Mouse (Mus musculus): ENCODE measurements around the gene Gale. TPM values are rescaled to one million over a fixed set of nuclear protein-coding genes. Genes with fewer than 3 reads are reported as not detected.
A peak's percentile ranks its signal among the peaks of the same experiment; 100 is the strongest.

The Gale gene
- total and polyA plus RNA-seq, 3 experiments = 4.3 to 23.3 (median 10.9) TPM

DNA sequence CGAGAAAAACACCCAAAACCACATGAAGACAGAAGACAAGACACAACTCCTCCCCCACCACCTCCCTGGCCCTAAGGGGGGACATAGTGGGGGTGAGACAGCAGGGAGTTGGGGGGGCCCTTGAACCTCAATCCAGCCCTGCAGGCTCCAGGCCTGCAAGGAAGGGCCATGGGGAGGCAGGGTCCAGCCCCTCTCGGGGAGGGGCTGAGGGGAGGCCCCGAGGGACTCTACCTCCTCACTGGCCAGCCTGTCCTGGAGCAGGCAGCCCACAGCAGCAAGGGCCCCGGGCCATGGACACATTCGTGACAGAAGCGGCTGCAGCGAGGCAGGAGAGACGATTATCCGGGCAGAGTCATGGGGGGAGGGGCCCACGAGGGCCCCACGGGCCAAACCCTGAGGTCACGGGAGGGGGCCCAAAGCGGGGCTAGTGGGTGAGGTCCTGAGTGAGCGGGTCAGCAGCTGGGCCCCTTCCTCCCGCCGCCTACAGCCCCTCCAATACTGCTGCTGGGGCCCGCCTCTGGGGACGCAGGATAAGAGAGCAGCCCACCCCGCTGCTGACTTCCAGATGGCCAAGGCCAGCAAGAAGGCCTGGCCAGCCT, 4.8 kb downstream of the Gale start:
- ATAC-seq (ENCODE audit: extremely low read depth, insufficient number of reproducible peaks, low FRiP score, poor library complexity, severe bottlenecking) (no peak), DNase-seq (ENCODE audit: low spot score) (no peak)
- peaks cover 72% of the 10 kb centered on the region for H3K4me1 ChIP-seq (ENCODE audit: insufficient read depth, low read depth, low read length)
- TF ChIP-seq GATA2 (IDR thresholded peaks at IDR 0.05; ENCODE audit: borderline replicate concordance, low read depth, low read length) (no peak), TAL1 (conservative IDR thresholded peaks at IDR 0.05; ENCODE audit: low read depth, low read length) (no peak), CTCF (IDR thresholded peaks at IDR 0.05; ENCODE audit: low read depth, low read length) (no peak), GATA1 (IDR thresholded peaks at IDR 0.05; ENCODE audit: borderline replicate concordance, low read length) (no peak), POLR2AphosphoS5 (IDR thresholded peaks at IDR 0.05; ENCODE audit: insufficient replicate concordance, low read depth, low read length) (no peak)
- no peaks in the 10 kb centered on the region for H3K9me3 ChIP-seq (replicated peaks)
- H3K27me3 ChIP-seq (ENCODE audit: insufficient read depth, low read length) = no peaks in the 10 kb centered on the region
- H3K4me3 ChIP-seq (ENCODE audit: low read depth, low read length) = no peak overlapping the region
- H3K36me3 ChIP-seq (replicated peaks) = peaks cover 71% of the 10 kb centered on the region

DNA sequence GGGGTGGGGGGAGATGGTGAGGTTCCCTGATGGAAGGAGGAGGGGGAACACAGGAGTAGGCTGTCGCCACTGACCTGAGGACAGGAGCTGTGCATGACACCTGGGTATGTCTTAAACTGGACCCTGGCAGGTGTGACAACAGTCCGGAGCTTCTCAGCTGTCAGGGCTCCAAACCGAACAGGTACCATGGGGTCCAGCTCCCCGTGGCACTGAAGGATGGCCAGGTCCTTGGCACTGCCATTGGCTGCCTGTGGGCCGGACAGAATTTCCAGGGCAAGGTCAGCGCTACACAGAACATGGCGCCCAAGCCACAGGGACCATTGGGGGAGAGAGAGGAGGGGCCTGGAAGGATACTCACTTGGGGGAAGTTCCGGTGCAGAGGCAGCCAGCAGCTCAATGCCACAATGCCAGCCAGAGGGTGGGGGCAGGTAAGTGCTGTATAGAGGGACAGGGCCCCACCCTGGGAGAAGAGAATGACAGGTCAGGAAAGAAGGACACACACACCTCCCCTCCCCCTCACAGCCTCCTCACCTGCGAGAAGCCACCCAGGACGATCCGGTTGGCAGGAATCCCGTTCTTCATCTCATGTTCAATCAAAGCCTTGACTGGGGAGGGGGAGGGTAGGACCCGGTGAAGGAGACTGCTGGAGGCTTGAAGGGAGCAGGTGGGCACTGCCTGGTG, 5.7 kb downstream of the Gale start:
- DNase-seq (ENCODE audit: low spot score) = no peak
- Histone ChIP-seq H3K36me3 (replicated peaks) (peaks cover 79% of the 10 kb centered on the region), H3K27me3 (ENCODE audit: insufficient read depth, low read length) (no peaks in the 10 kb centered on the region), H3K4me3 (ENCODE audit: low read depth, low read length) (no peak overlapping the region), H3K4me1 (ENCODE audit: insufficient read depth, low read depth, low read length) (peaks cover 76% of the 10 kb centered on the region), H3K9me3 (replicated peaks) (no peaks in the 10 kb centered on the region)
- ATAC-seq (ENCODE audit: extremely low read depth, insufficient number of reproducible peaks, low FRiP score, poor library complexity, severe bottlenecking) = no peak
- TF ChIP-seq POLR2AphosphoS5 (IDR thresholded peaks at IDR 0.05; ENCODE audit: insufficient replicate concordance, low read depth, low read length) = no peak
- no peak for TF ChIP-seq CTCF (IDR thresholded peaks at IDR 0.05; ENCODE audit: low read depth, low read length)
- no peak for TF ChIP-seq GATA2 (IDR thresholded peaks at IDR 0.05; ENCODE audit: borderline replicate concordance, low read depth, low read length)
- no peak for TF ChIP-seq GATA1 (IDR thresholded peaks at IDR 0.05; ENCODE audit: borderline replicate concordance, low read length)
- TF ChIP-seq TAL1 (conservative IDR thresholded peaks at IDR 0.05; ENCODE audit: low read depth, low read length) = no peak

DNA sequence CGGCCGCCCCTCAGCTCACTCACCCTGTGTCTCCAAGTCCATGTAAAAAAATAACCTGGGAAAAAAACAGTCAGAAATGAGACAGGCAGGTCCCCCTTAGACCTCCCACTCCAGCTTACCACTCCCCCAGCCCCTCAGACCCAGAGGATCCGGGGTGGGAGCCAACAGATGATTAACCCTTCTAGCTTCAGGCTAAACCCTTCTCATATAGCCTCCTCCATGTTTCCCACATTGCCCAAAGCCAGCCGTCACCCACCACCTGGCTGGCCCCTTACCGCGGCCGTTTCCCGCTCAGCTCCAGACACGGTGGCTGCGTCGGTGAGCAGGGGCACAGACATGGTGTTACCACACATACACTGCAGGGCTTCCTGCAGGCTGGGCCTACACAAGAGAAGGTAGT, 7.1 kb downstream of the Gale start:
- Histone ChIP-seq H3K36me3 (replicated peaks) (peaks cover 81% of the 10 kb centered on the region), H3K4me3 (ENCODE audit: low read depth, low read length) (no peak overlapping the region), H3K9me3 (replicated peaks) (no peaks in the 10 kb centered on the region), H3K27me3 (ENCODE audit: insufficient read depth, low read length) (no peaks in the 10 kb centered on the region), H3K4me1 (ENCODE audit: insufficient read depth, low read depth, low read length) (peaks cover 68% of the 10 kb centered on the region)
- no peak for ATAC-seq (ENCODE audit: extremely low read depth, insufficient number of reproducible peaks, low FRiP score, poor library complexity, severe bottlenecking)
- TF ChIP-seq GATA2 (IDR thresholded peaks at IDR 0.05; ENCODE audit: borderline replicate concordance, low read depth, low read length) (no peak), TAL1 (conservative IDR thresholded peaks at IDR 0.05; ENCODE audit: low read depth, low read length) (no peak), GATA1 (IDR thresholded peaks at IDR 0.05; ENCODE audit: borderline replicate concordance, low read length) (no peak), CTCF (IDR thresholded peaks at IDR 0.05; ENCODE audit: low read depth, low read length) (no peak)
- DNase-seq (ENCODE audit: low spot score) = no peak

DNA sequence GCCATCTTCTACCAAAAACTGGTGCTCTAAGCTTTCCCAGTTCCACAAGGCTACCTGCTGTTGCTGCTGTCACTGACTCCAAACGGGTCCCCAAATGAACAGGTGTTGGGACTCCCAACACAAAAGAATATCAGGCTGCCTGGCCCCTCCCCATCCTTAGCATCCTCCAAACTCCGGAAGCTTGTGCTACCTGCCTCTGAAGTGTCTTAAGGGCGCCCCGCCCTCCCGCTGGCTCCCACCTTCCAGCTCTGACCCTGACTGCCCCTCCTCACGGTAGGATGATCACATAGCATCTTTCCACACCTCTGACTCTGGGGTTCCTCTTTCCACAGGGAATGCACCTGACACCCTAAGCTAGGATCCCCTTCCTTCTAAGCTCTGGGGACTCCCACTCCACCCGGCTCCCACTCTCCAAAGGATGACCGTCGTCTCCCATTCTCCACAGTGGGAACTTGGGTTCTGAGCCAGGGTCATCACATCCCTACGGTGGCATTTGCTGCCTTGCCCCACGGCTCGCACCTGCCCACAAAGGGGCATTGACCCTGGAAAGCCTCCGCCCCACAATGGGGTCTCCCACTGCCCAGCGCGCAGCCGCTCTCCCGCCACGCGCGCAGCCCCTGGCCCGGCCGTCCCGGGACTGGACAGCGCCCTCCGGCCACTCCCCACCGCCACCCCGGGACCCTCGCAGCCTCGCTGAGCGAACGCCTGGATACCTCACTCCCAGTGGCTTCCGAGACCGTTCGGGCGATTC, 8.5 kb downstream of the Gale start:
- Histone ChIP-seq H3K9me3 (replicated peaks) (no peaks in the 10 kb centered on the region), H3K27me3 (ENCODE audit: insufficient read depth, low read length) (no peaks in the 10 kb centered on the region), H3K4me3 (ENCODE audit: low read depth, low read length) (peak overlapping the region; percentile 95), H3K36me3 (replicated peaks) (peaks cover 81% of the 10 kb centered on the region), H3K4me1 (ENCODE audit: insufficient read depth, low read depth, low read length) (peaks cover 64% of the 10 kb centered on the region)
- DNase-seq (ENCODE audit: low spot score) (peak; percentile 63), ATAC-seq (ENCODE audit: extremely low read depth, insufficient number of reproducible peaks, low FRiP score, poor library complexity, severe bottlenecking) (no peak)
- no peak for TF ChIP-seq GATA2 (IDR thresholded peaks at IDR 0.05; ENCODE audit: borderline replicate concordance, low read depth, low read length)
- TF ChIP-seq TAL1 (conservative IDR thresholded peaks at IDR 0.05; ENCODE audit: low read depth, low read length) = no peak
- TF ChIP-seq POLR2AphosphoS5 (IDR thresholded peaks at IDR 0.05; ENCODE audit: insufficient replicate concordance, low read depth, low read length) = no peak
- no peak for TF ChIP-seq CTCF (IDR thresholded peaks at IDR 0.05; ENCODE audit: low read depth, low read length)
- no peak for TF ChIP-seq GATA1 (IDR thresholded peaks at IDR 0.05; ENCODE audit: borderline replicate concordance, low read length)

DNA sequence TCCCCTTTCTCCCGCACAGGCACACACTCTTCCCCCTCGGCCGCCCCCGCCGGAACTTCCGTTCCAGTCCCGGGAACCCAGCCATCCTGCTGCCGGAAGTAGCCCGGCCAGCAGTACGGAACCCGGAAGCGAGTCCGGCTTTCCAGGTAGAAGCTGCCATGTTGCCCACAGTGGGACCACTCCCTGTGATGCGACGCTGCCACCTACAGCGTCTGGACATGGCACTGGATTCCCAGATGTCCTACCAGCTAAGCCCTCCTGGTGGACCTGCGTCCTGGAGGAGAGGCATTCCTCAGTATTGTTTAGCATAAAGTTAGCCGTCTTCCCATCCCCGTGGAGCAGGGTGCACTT, 9.0 kb downstream of the Gale start, which contains the start of gene Lypla2:
Gene Lypla2, minus strand, starts transcription at position 71 of the 351 bp plus-strand sequence.
- H3K9me3 ChIP-seq (replicated peaks) = no peaks in the 10 kb centered on the region
- DNase-seq (ENCODE audit: low spot score) (peak; percentile 96), ATAC-seq (ENCODE audit: extremely low read depth, insufficient number of reproducible peaks, low FRiP score, poor library complexity, severe bottlenecking) (peak; percentile 72; the same call in 1 of the 2 replicates)
- H3K4me1 ChIP-seq (ENCODE audit: insufficient read depth, low read depth, low read length) = peaks cover 63% of the 10 kb centered on the region
- peak within 1 kb of the TSS; percentile 95 for H3K4me3 ChIP-seq (ENCODE audit: low read depth, low read length)
- TF ChIP-seq CTCF (IDR thresholded peaks at IDR 0.05; ENCODE audit: low read depth, low read length) = no peak
- no peak for TF ChIP-seq GATA1 (IDR thresholded peaks at IDR 0.05; ENCODE audit: borderline replicate concordance, low read length)
- no peak for TF ChIP-seq GATA2 (IDR thresholded peaks at IDR 0.05; ENCODE audit: borderline replicate concordance, low read depth, low read length)
- TF ChIP-seq POLR2AphosphoS5 (IDR thresholded peaks at IDR 0.05; ENCODE audit: insufficient replicate concordance, low read depth, low read length) = no peak
- no peak for TF ChIP-seq TAL1 (conservative IDR thresholded peaks at IDR 0.05; ENCODE audit: low read depth, low read length)
- peaks cover 80% of the 10 kb centered on the region for H3K36me3 ChIP-seq (replicated peaks)
- H3K27me3 ChIP-seq (ENCODE audit: insufficient read depth, low read length) = no peaks in the 10 kb centered on the region

Measured in G1E (cell line).